Mouse (Mus musculus): ENCODE data around the gene Ak1. TPM values are rescaled to one million over a fixed set of nuclear protein-coding genes. Genes with fewer than 3 reads are reported as not detected.

Ak1 gene
- total RNA-seq, 2 experiments from 2014 or later: 128 to 131 TPM

- DNase-seq (ENCODE audit: low spot score in 2 of 2): no peak
Observed at GRCm38 (mm10) chr2:32653764-32654163, 32.2 kb downstream of the Ak1 start.

- no peak for DNase-seq (ENCODE audit: low spot score in 2 of 2)
Observed at GRCm38 (mm10) chr2:32654743-32655393, 33.3 kb downstream of the Ak1 start.

- no peak for DNase-seq (ENCODE audit: low spot score in 2 of 2)
Observed at GRCm38 (mm10) chr2:32655394-32655744, 33.8 kb downstream of the Ak1 start.

- DNase-seq (ENCODE audit: low spot score in 2 of 2): no peak
Observed at GRCm38 (mm10) chr2:32655826-32656225, 34.3 kb downstream of the Ak1 start.

- no peak for DNase-seq (ENCODE audit: low spot score in 2 of 2)
Observed at GRCm38 (mm10) chr2:32658873-32659272, 37.3 kb downstream of the Ak1 start.

GRCm38 (mm10) chr2:32661509-32662107, 40.0 kb downstream of the Ak1 start:
- no peak for DNase-seq (ENCODE audit: low spot score in 2 of 2)

GRCm38 (mm10) chr2:32662291-32662690, 40.7 kb downstream of the Ak1 start:
- no peak for DNase-seq (ENCODE audit: low spot score in 2 of 2)

- no peak for DNase-seq (ENCODE audit: low spot score in 2 of 2)
Observed at GRCm38 (mm10) chr2:32665345-32665744, 43.8 kb downstream of the Ak1 start.

GRCm38 (mm10) chr2:32665853-32666252, 44.3 kb downstream of the Ak1 start:
- no peak for DNase-seq (ENCODE audit: low spot score in 2 of 2)

GRCm38 (mm10) chr2:32667775-32668174, 46.2 kb downstream of the Ak1 start:
- DNase-seq (ENCODE audit: low spot score in 2 of 2): no peak

- no peak for DNase-seq (ENCODE audit: low spot score in 2 of 2)
Observed at GRCm38 (mm10) chr2:32668176-32668575, 46.6 kb downstream of the Ak1 start.

- DNase-seq (ENCODE audit: low spot score in 2 of 2): no peak
Observed at GRCm38 (mm10) chr2:32669876-32670275, 48.3 kb downstream of the Ak1 start.

GRCm38 (mm10) chr2:32671147-32671546, 49.6 kb downstream of the Ak1 start:
- no peak for DNase-seq (ENCODE audit: low spot score in 2 of 2)

- no peak for DNase-seq (ENCODE audit: low spot score in 2 of 2)
Observed at GRCm38 (mm10) chr2:32671907-32672595, 50.5 kb downstream of the Ak1 start.

- DNase-seq (ENCODE audit: low spot score in 2 of 2): no peak
Observed at GRCm38 (mm10) chr2:32673176-32673917, 51.8 kb downstream of the Ak1 start.

GRCm38 (mm10) chr2:32676821-32677220, 55.3 kb downstream of the Ak1 start:
- DNase-seq (ENCODE audit: low spot score in 2 of 2): no peak

- no peak for DNase-seq (ENCODE audit: low spot score in 2 of 2)
Observed at GRCm38 (mm10) chr2:32677683-32678082, 56.1 kb downstream of the Ak1 start.

GRCm38 (mm10) chr2:32680051-32680451, 58.5 kb downstream of the Ak1 start:
- no peak for DNase-seq (ENCODE audit: low spot score in 2 of 2)

- no peak for DNase-seq (ENCODE audit: low spot score in 2 of 2)
Observed at GRCm38 (mm10) chr2:32680961-32681650, 59.5 kb downstream of the Ak1 start.

- DNase-seq (ENCODE audit: low spot score in 2 of 2): no peak
Observed at GRCm38 (mm10) chr2:32681754-32682153, 60.2 kb downstream of the Ak1 start.

GRCm38 (mm10) chr2:32682721-32683417, 61.3 kb downstream of the Ak1 start:
- no peak for DNase-seq (ENCODE audit: low spot score in 2 of 2)

All from layer of hippocampus, adult 18-20 months (tissue).